ENCODE assay signal across 15 mouse cellular contexts in the genomic region with DNA sequence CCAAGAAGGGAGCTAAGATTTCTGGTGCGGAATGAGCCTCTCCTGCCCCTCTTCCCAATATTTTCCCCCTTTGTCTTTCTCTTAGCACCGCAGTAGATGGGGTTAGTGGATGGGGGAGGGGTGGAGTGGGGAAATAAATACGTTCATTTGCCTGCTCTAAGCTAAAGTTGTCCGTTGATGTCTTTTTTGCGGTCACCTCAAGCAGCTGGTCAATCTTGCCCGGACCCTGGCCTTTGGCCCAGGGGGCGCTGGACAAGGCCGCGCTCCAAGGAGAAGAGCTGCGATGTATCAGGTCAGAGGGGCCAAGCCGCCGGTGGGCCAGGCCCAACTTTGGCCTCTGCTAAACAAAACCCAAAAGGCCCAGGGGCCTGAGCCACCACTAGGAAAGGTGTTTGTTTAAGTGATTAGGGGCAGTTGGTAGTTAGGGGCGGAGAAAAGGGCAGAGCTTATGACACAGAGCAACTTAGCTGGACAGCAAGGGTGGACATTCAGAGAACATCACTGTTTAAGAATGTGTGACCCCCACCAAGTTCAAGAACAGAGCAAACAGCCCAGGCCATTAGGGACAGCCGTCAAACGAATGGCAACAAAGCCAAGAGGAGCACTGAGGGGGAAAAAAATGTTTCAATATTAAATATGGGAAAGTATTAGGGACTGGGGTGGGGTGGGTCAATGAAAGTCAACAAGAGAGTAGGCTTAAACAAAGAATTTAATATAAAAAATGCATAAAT. TPM values are rescaled to one million over a fixed set of nuclear protein-coding genes. Genes with fewer than 3 reads are reported as not detected.
DNase-seq lines count a peak whose midpoint lies in the region; ATAC-seq lines count a peak whose summit lies in the region.
"Had no signal": no experiment of that assay in that cellular context is flagged by ENCODE, and none has a peak within 500 bp of the region (broad histone marks: within the 10 kb centered on the region; RNA-seq: fewer than 3 reads in every experiment).

No protein-coding gene starts in this region.

- whole genome bisulfite sequencing in hindbrain, embryonic 10.5 days: under 1% methylated on average over 15 of the region's 15 CpGs
- WGBS in hindbrain, embryonic 16.5 days: 8% methylated on average over 15 of the region's 15 CpGs
- 4% methylated on average over 15 of the region's 15 CpGs for WGBS in hindbrain, embryonic 15.5 days
- WGBS in stomach, embryonic 14.5 days: 3% methylated on average over 15 of the region's 15 CpGs

- peaks cover 8% of the 10 kb centered on the region for H3K9me3 ChIP-seq in hindbrain, embryonic 10.5 days
- H3K9me3 ChIP-seq in hindbrain, embryonic 16.5 days (ENCODE audit: control insufficient read depth, low read length): 0 out of 2 replicates have a peak, but pooled peaks cover 2% of the 10 kb centered on the region
- no peaks in the 10 kb centered on the region for H3K9me3 ChIP-seq in hindbrain, embryonic 15.5 days
- H3K9me3 ChIP-seq in stomach, embryonic 14.5 days (ENCODE audit: control insufficient read depth, low read depth, low read length): peaks cover 3% of the 10 kb centered on the region; the same call in 1 of the 2 replicates

- H3K27ac ChIP-seq in hindbrain, embryonic 10.5 days: peak overlapping the region; percentile 79; the same call in 1 of the 2 replicates
- H3K27ac ChIP-seq in hindbrain, embryonic 16.5 days (ENCODE audit: low read depth, low read length): no peak overlapping the region
- peak overlapping the region; percentile 16; the same call in 1 of the 2 replicates for H3K27ac ChIP-seq in hindbrain, embryonic 15.5 days (replicated peaks)
- H3K27ac ChIP-seq in stomach, embryonic 14.5 days (ENCODE audit: low read length): peak overlapping the region; percentile 29; the same call in 1 of the 2 replicates
- H3K27ac ChIP-seq: limb, embryonic 15.5 days had no signal

- ATAC-seq in hindbrain, embryonic 16.5 days: no peak
- ATAC-seq in hindbrain, embryonic 15.5 days (ENCODE audit: low FRiP score, low read depth): no peak
- ATAC-seq in stomach, embryonic 14.5 days (ENCODE audit: insufficient number of reproducible peaks, insufficient read depth, low FRiP score, low read depth): no peak
- no peak for ATAC-seq in monocyte, adult 5-6 weeks (replicated peaks; ENCODE audit: insufficient number of reproducible peaks, low FRiP score, low TSS enrichment, poor library complexity, severe bottlenecking)

- H3K27me3 ChIP-seq in hindbrain, embryonic 10.5 days (ENCODE audit: insufficient read depth, poor library complexity, severe bottlenecking): peaks cover 100% of the 10 kb centered on the region
- peaks cover 64% of the 10 kb centered on the region for H3K27me3 ChIP-seq in hindbrain, embryonic 16.5 days (replicated peaks; ENCODE audit: control insufficient read depth, insufficient read depth, low read length)
- peaks cover 94% of the 10 kb centered on the region for H3K27me3 ChIP-seq in hindbrain, embryonic 15.5 days
- peaks cover 81% of the 10 kb centered on the region for H3K27me3 ChIP-seq in stomach, embryonic 14.5 days (ENCODE audit: control insufficient read depth, insufficient read depth, low read length)

- no peak overlapping the region for H3K4me2 ChIP-seq in hindbrain, embryonic 16.5 days (ENCODE audit: low read length)
- no peak overlapping the region for H3K4me2 ChIP-seq in hindbrain, embryonic 15.5 days
- no peak overlapping the region for H3K4me2 ChIP-seq in stomach, embryonic 14.5 days (replicated peaks; ENCODE audit: low read depth, low read length)

- H3K4me3 ChIP-seq in hindbrain, embryonic 10.5 days: peak overlapping the region; percentile 42
- H3K4me3 ChIP-seq in hindbrain, embryonic 16.5 days (ENCODE audit: low read length): no peak overlapping the region
- H3K4me3 ChIP-seq in hindbrain, embryonic 15.5 days: no peak overlapping the region
- no peak overlapping the region for H3K4me3 ChIP-seq in stomach, embryonic 14.5 days (ENCODE audit: low read depth, low read length)

- H3K9ac ChIP-seq in hindbrain, embryonic 16.5 days (ENCODE audit: low read depth, low read length): no peak overlapping the region
- no peak overlapping the region for H3K9ac ChIP-seq in hindbrain, embryonic 15.5 days
- no peak overlapping the region for H3K9ac ChIP-seq in stomach, embryonic 14.5 days (replicated peaks; ENCODE audit: low read depth, low read length)
- H3K9ac ChIP-seq: limb, embryonic 15.5 days had no signal

- peak; percentile 52 for DNase-seq in hindbrain, embryonic 10.5 days (ENCODE audit: low spot score)
- DNase-seq in embryo, embryonic 9.5 days (ENCODE audit: extremely low spot score): peak; percentile 54
- no peak for DNase-seq in thymus, postnatal 14 days
- DNase-seq: cerebellum, adult 8-10 months; gastrocnemius, postnatal 25 days; heart, postnatal 14 days; kidney, adult 18-20 months; kidney, postnatal 25 days; right cerebral cortex, adult 18-20 months; thymus, postnatal 36 days had no signal

- H3K4me1 ChIP-seq in hindbrain, embryonic 10.5 days (replicated peaks): peaks cover 41% of the 10 kb centered on the region
- peaks cover 2% of the 10 kb centered on the region for H3K4me1 ChIP-seq in hindbrain, embryonic 16.5 days (ENCODE audit: control insufficient read depth, insufficient read depth, low read depth, low read length)
- H3K4me1 ChIP-seq in hindbrain, embryonic 15.5 days (replicated peaks): peaks cover 13% of the 10 kb centered on the region
- no peaks in the 10 kb centered on the region for H3K4me1 ChIP-seq in stomach, embryonic 14.5 days (ENCODE audit: control insufficient read depth, insufficient read depth, low read length)

- H3K36me3 ChIP-seq in hindbrain, embryonic 10.5 days: no peaks in the 10 kb centered on the region
- H3K36me3 ChIP-seq in hindbrain, embryonic 16.5 days (ENCODE audit: control insufficient read depth, insufficient read depth, low read length): no peaks in the 10 kb centered on the region
- H3K36me3 ChIP-seq in hindbrain, embryonic 15.5 days: no peaks in the 10 kb centered on the region
- H3K36me3 ChIP-seq in stomach, embryonic 14.5 days (ENCODE audit: control insufficient read depth, insufficient read depth, low read length): no peaks in the 10 kb centered on the region
- H3K36me3 ChIP-seq: limb, embryonic 15.5 days had no signal

RNA-seq across cellular contexts. Expression of a gene that starts 36.8 kb away (rescaled TPM):
- 118 and 120 TPM in 2 replicates for polyA plus RNA-seq in hindbrain, embryonic 10.5 days (2016; fragmentation: Nextera tagmentation; extraction: Ambion mirVana)
- 74.9 and 79.7 TPM in 2 replicates for polyA plus RNA-seq in hindbrain, embryonic 16.5 days (2015; fragmentation: Nextera tagmentation; extraction: Ambion mirVana)
- 77.6 and 82.5 TPM in 2 replicates for polyA plus RNA-seq in hindbrain, embryonic 15.5 days (2015; fragmentation: Nextera tagmentation; extraction: Ambion mirVana)
- 79.1 and 83.3 TPM in 2 replicates for polyA plus RNA-seq in stomach, embryonic 14.5 days (2014; fragmentation: Nextera tagmentation; extraction: Ambion mirVana)
- 24.9 to 49.5 TPM (median 30.6 TPM) in 3 replicates for total RNA-seq in monocyte, adult 5-6 weeks (2017)
